24 mouse cellular contexts compared by ENCODE assay signal in the genomic region with DNA sequence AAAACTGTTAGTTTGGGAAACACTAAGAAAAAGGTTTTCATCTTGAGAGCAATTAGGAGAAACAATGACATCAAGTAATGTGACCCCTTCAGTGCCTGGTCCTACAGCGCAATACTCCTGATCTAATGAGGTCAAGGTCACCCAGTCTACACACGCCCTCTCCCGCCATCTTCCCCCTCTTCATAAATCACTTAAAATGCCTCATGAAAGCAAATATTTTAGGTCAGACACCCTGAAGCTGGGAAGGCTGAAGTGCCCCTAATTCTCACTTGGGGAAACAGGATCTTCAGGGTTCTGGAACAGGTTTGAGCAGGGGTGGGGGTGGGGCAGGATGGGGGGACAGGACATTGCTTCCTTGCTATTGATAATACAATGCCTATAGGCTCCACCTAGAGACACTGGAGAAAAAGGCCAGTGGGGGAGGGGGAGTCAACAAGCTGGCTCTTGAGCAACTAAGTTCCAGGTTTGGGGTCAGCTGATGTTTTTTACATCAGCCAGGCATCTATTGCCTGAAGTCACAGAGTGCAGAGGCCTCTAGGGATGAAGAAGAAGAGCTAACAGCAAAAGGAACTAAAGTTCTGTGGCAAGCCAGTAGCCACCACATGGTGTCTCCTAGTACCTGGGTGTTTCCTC.
DNase-seq lines count a peak whose midpoint lies in the region; ATAC-seq and TF ChIP-seq lines count a peak whose summit lies in the region.
"Had no signal": no experiment of that assay in that cellular context is flagged by ENCODE, and none has a peak within 500 bp of the region (broad histone marks: within the 10 kb centered on the region; RNA-seq: fewer than 3 reads in every experiment).

No protein-coding gene starts in this region.

- TF ChIP-seq CTCF in E14TG2a.4 (conservative IDR thresholded peaks at IDR 0.05; ENCODE audit: low read length) = no peak

- no peak overlapping the region for H3K4me2 ChIP-seq in liver, embryonic 11.5 days
- H3K4me2 ChIP-seq in heart, embryonic 11.5 days = no peak overlapping the region
- H3K4me2 ChIP-seq: hindbrain, embryonic 14.5 days; liver, embryonic 13.5 days; lung, embryonic 14.5 days had no signal

- in situ Hi-C loops in ES-E14 (cut with MboI; ENCODE audit: low sequenced_read_pairs in 2 of 2, unreplicated experiment in 2 of 2) = no loop called here

- no peak overlapping the region for H3K9ac ChIP-seq in liver, embryonic 11.5 days (ENCODE audit: low read depth, low read length)
- H3K9ac ChIP-seq in ES-E14 (ENCODE audit: insufficient read depth, low read depth, low read length, poor library complexity, severe bottlenecking) = peak overlapping the region; percentile 54
- H3K9ac ChIP-seq in heart, embryonic 11.5 days (ENCODE audit: low read depth, low read length) = no peak overlapping the region
- H3K9ac ChIP-seq: hindbrain, embryonic 14.5 days; liver, embryonic 13.5 days; lung, embryonic 14.5 days had no signal

- H3K36me3 ChIP-seq in liver, embryonic 11.5 days (ENCODE audit: control insufficient read depth, insufficient read depth, low read length) = no peaks in the 10 kb centered on the region
- no peaks in the 10 kb centered on the region for H3K36me3 ChIP-seq in E14TG2a.4 (ENCODE audit: insufficient read depth, low read length)
- H3K36me3 ChIP-seq in ES-E14 (ENCODE audit: control insufficient read depth, insufficient read depth, low read length, poor library complexity, severe bottlenecking) = no peaks in the 10 kb centered on the region
- H3K36me3 ChIP-seq in embryonic facial prominence, embryonic 10.5 days (replicated peaks) = no peaks in the 10 kb centered on the region
- H3K36me3 ChIP-seq in heart, embryonic 11.5 days (ENCODE audit: control insufficient read depth, insufficient read depth, low read length) = no peaks in the 10 kb centered on the region
- H3K36me3 ChIP-seq: liver, embryonic 13.5 days had no signal

- H3K27me3 ChIP-seq in liver, embryonic 11.5 days (replicated peaks; ENCODE audit: control insufficient read depth, insufficient read depth, low read length) = peaks cover 4% of the 10 kb centered on the region; the same call in 1 of the 2 replicates
- no peaks in the 10 kb centered on the region for H3K27me3 ChIP-seq in E14TG2a.4 (ENCODE audit: insufficient read depth, low read length)
- peaks cover 14% of the 10 kb centered on the region for H3K27me3 ChIP-seq in embryonic facial prominence, embryonic 10.5 days (replicated peaks; ENCODE audit: low read depth, poor library complexity, severe bottlenecking)
- H3K27me3 ChIP-seq in heart, embryonic 11.5 days (ENCODE audit: control insufficient read depth, insufficient read depth, low read length) = 0 out of 2 replicates have a peak, but pooled peaks cover 4% of the 10 kb centered on the region
- H3K27me3 ChIP-seq: liver, embryonic 13.5 days; Patski had no signal

- peak; percentile 14 for DNase-seq in liver
- no peak for DNase-seq in liver, embryonic 11.5 days (ENCODE audit: low spot score)
- peak; percentile 66 for DNase-seq in ES-E14 (ENCODE audit: low read depth, low spot score)
- peak; percentile 41 for DNase-seq in embryonic facial prominence, embryonic 10.5 days (ENCODE audit: low spot score)
- DNase-seq in adrenal gland, adult 8-10 months = no peak
- DNase-seq: adrenal gland, postnatal 14 days; B cell, adult 2 months; cerebellum, adult 2 months; cerebellum, postnatal 25 days; heart, postnatal 4 days; kidney, adult 18-20 months; layer of hippocampus, adult 9-11 months; left cerebral cortex, postnatal 4 days; liver, embryonic 13.5 days; lung, embryonic 14.5 days; lung, postnatal 4 days had no signal

- 56% methylated on average over 3 of the region's 3 CpGs for WGBS in liver, embryonic 11.5 days
- WGBS in embryonic facial prominence, embryonic 10.5 days = 26% methylated on average over 3 of the region's 3 CpGs
- 73% methylated on average over 3 of the region's 3 CpGs for WGBS in heart, embryonic 11.5 days (ENCODE audit: insufficient replicate concordance)

- H3K27ac ChIP-seq in liver, embryonic 11.5 days (ENCODE audit: low read depth, low read length) = no peak overlapping the region
- H3K27ac ChIP-seq in ES-E14 (ENCODE audit: insufficient read depth, low read depth, low read length, poor library complexity, severe bottlenecking) = peak overlapping the region; percentile 90
- H3K27ac ChIP-seq in embryonic facial prominence, embryonic 10.5 days (replicated peaks) = 0 out of 2 replicates have a peak overlapping the region, but pooled peaks have one; percentile 14
- no peak overlapping the region for H3K27ac ChIP-seq in heart, embryonic 11.5 days (ENCODE audit: low read depth, low read length)
- H3K27ac ChIP-seq: hindbrain, embryonic 14.5 days; kidney, postnatal 0 days; liver, embryonic 13.5 days had no signal

- no peaks in the 10 kb centered on the region for H3K9me3 ChIP-seq in liver, embryonic 11.5 days (ENCODE audit: control insufficient read depth, low read length)
- H3K9me3 ChIP-seq in E14TG2a.4 (ENCODE audit: low read length) = no peaks in the 10 kb centered on the region
- no peaks in the 10 kb centered on the region for H3K9me3 ChIP-seq in ES-E14 (ENCODE audit: control insufficient read depth, insufficient read depth, low read depth, low read length)
- 0 out of 2 replicates have a peak, but pooled peaks cover 2% of the 10 kb centered on the region for H3K9me3 ChIP-seq in embryonic facial prominence, embryonic 10.5 days
- H3K9me3 ChIP-seq in heart, embryonic 11.5 days (replicated peaks; ENCODE audit: control insufficient read depth, low read length) = no peaks in the 10 kb centered on the region
- H3K9me3 ChIP-seq: liver, embryonic 13.5 days had no signal

- peaks cover 2% of the 10 kb centered on the region for H3K4me1 ChIP-seq in liver, embryonic 11.5 days (replicated peaks; ENCODE audit: control insufficient read depth, insufficient read depth, low read length)
- H3K4me1 ChIP-seq in E14TG2a.4 (replicated peaks; ENCODE audit: low read depth, low read length) (peaks cover 87% of the 10 kb centered on the region), ES-E14 (ENCODE audit: control insufficient read depth in 2 of 2, insufficient read depth in 2 of 2, low read length in 2 of 2, poor library complexity in 1 of 2) (peaks cover 17 to 28% of the 10 kb centered on the region in 2 experiments)
- peaks cover 43% of the 10 kb centered on the region for H3K4me1 ChIP-seq in embryonic facial prominence, embryonic 10.5 days
- peaks cover 6% of the 10 kb centered on the region for H3K4me1 ChIP-seq in heart, embryonic 11.5 days (ENCODE audit: control insufficient read depth, insufficient read depth, low read length)
- H3K4me1 ChIP-seq: liver, embryonic 13.5 days had no signal

- no peak for ATAC-seq in liver, embryonic 11.5 days (replicated peaks; ENCODE audit: low FRiP score)
- no peak for ATAC-seq in heart, embryonic 11.5 days (replicated peaks; ENCODE audit: insufficient number of reproducible peaks, low FRiP score, low TSS enrichment)
- ATAC-seq in megakaryocyte-erythroid progenitor cell, adult 5-6 weeks (replicated peaks; ENCODE audit: low FRiP score, low TSS enrichment, poor library complexity, severe bottlenecking) = no peak
- ATAC-seq: activated CD4-positive, CD25-positive, alpha-beta regulatory T cell, adult 4 months; inflammation-experienced regulatory T-cells, adult 6 months; Patski had no signal

- H3K4me3 ChIP-seq in liver, embryonic 11.5 days (ENCODE audit: low read depth, low read length) = no peak overlapping the region
- H3K4me3 ChIP-seq in E14TG2a.4 (replicated peaks; ENCODE audit: low read length) = peak overlapping the region; percentile 72
- peak overlapping the region; percentile 6 to 53 for H3K4me3 ChIP-seq in ES-E14 (ENCODE audit: insufficient read depth in 1 of 2, low read depth in 1 of 2, low read length in 2 of 2, poor library complexity in 1 of 2, severe bottlenecking in 1 of 2)
- H3K4me3 ChIP-seq in embryonic facial prominence, embryonic 10.5 days = no peak overlapping the region
- H3K4me3 ChIP-seq in heart, embryonic 11.5 days (ENCODE audit: low read depth, low read length) = no peak overlapping the region
- H3K4me3 ChIP-seq: liver, embryonic 13.5 days had no signal

TF ChIP-seq in ES-E14, 5 proteins besides CTCF, POLR2A, EP300 and RAD21:
- TF ChIP-seq CHD2 (IDR thresholded peaks at IDR 0.05; ENCODE audit: low read depth, low read length) (peak; percentile 70), ZNF384 (IDR thresholded peaks at IDR 0.05; ENCODE audit: low read depth, low read length) (no peak)
TF ChIP-seq in ES-E14: peak in this region for 1.

Comparison
In these comparisons a context has a peak if more than half of its experiments do, and no peak if none do; other contexts are left out.
1. DNase-seq: peak in liver (single experiment), ES-E14 (single experiment) and embryonic facial prominence, embryonic 10.5 days (single experiment); none in liver, embryonic 11.5 days (single experiment) and adrenal gland, adult 8-10 months (single experiment).
2. H3K27ac ChIP-seq: peak in ES-E14 (single experiment) and embryonic facial prominence, embryonic 10.5 days (single experiment); none in liver, embryonic 11.5 days (single experiment) and heart, embryonic 11.5 days (single experiment).
3. H3K4me3 ChIP-seq: peak in E14TG2a.4 (single experiment) and ES-E14 (2 of 2); none in liver, embryonic 11.5 days (single experiment), embryonic facial prominence, embryonic 10.5 days (single experiment) and heart, embryonic 11.5 days (single experiment).